Mouse (Mus musculus): ENCODE measurements around the gene Rrm2. TPM values are rescaled to one million over a fixed set of nuclear protein-coding genes. Genes with fewer than 3 reads are reported as not detected.

Gene Rrm2
- polyA plus RNA-seq, 1 experiment from 2014 or later, result 409 TPM

GRCm38 (mm10) chr12:24682563-24682962, 25.5 kb upstream of the Rrm2 start:
- ATAC-seq (ENCODE audit: insufficient read depth, low FRiP score, low TSS enrichment) (no peak), DNase-seq (ENCODE audit: low spot score) (no peak)
- Histone ChIP-seq H3K27me3 (ENCODE audit: control insufficient read depth, insufficient read depth, low read length) (peaks cover 19% of the 10 kb centered on the region), H3K9ac (ENCODE audit: low read length) (no peak overlapping the region), H3K9me3 (ENCODE audit: control insufficient read depth, low read length) (no peaks in the 10 kb centered on the region), H3K4me2 (ENCODE audit: low read depth) (no peak overlapping the region), H3K4me1 (ENCODE audit: control insufficient read depth, insufficient read depth, low read length) (no peaks in the 10 kb centered on the region), H3K4me3 (ENCODE audit: low read depth, low read length) (no peak overlapping the region), H3K36me3 (ENCODE audit: control insufficient read depth, insufficient read depth, low read length) (no peaks in the 10 kb centered on the region), H3K27ac (ENCODE audit: low read depth, low read length) (no peak overlapping the region)
- WGBS, result 62% methylated on average over 8 of the region's 8 CpGs

- ATAC-seq (ENCODE audit: insufficient read depth, low FRiP score, low TSS enrichment), result no peak
Measured at GRCm38 (mm10) chr12:24683461-24683860, 24.6 kb upstream of the Rrm2 start.

GRCm38 (mm10) chr12:24686038-24686695, 21.9 kb upstream of the Rrm2 start:
- H3K9ac ChIP-seq (ENCODE audit: low read length), result no peak overlapping the region
- no peak overlapping the region for H3K4me2 ChIP-seq (ENCODE audit: low read depth)
- no peak for DNase-seq (ENCODE audit: low spot score)
- 64% methylated on average over 6 of the region's 6 CpGs for WGBS
- H3K36me3 ChIP-seq (ENCODE audit: control insufficient read depth, insufficient read depth, low read length), result no peaks in the 10 kb centered on the region
- H3K4me3 ChIP-seq (ENCODE audit: low read depth, low read length), result no peak overlapping the region
- H3K4me1 ChIP-seq (ENCODE audit: control insufficient read depth, insufficient read depth, low read length), result no peaks in the 10 kb centered on the region
- no peak overlapping the region for H3K27ac ChIP-seq (ENCODE audit: low read depth, low read length)
- no peaks in the 10 kb centered on the region for H3K9me3 ChIP-seq (ENCODE audit: control insufficient read depth, low read length)
- no peak for ATAC-seq (ENCODE audit: insufficient read depth, low FRiP score, low TSS enrichment)
- H3K27me3 ChIP-seq (ENCODE audit: control insufficient read depth, insufficient read depth, low read length), result peaks cover 17% of the 10 kb centered on the region

More at GRCm38 (mm10) chr12:24683461-24683860, 24.6 kb upstream of the Rrm2 start:
- no peak for DNase-seq (ENCODE audit: low spot score)
- Histone ChIP-seq H3K27ac (ENCODE audit: low read depth, low read length) (no peak overlapping the region), H3K4me1 (ENCODE audit: control insufficient read depth, insufficient read depth, low read length) (no peaks in the 10 kb centered on the region), H3K4me3 (ENCODE audit: low read depth, low read length) (no peak overlapping the region), H3K36me3 (ENCODE audit: control insufficient read depth, insufficient read depth, low read length) (no peaks in the 10 kb centered on the region), H3K9ac (ENCODE audit: low read length) (no peak overlapping the region), H3K4me2 (ENCODE audit: low read depth) (no peak overlapping the region), H3K27me3 (ENCODE audit: control insufficient read depth, insufficient read depth, low read length) (peaks cover 19% of the 10 kb centered on the region), H3K9me3 (ENCODE audit: control insufficient read depth, low read length) (no peaks in the 10 kb centered on the region)
- WGBS, result 72% methylated on average over 7 of the region's 7 CpGs

- no peak for DNase-seq (ENCODE audit: low spot score)
- Histone ChIP-seq H3K4me2 (ENCODE audit: low read depth) (no peak overlapping the region), H3K4me3 (ENCODE audit: low read depth, low read length) (no peak overlapping the region), H3K9me3 (ENCODE audit: control insufficient read depth, low read length) (no peaks in the 10 kb centered on the region), H3K27me3 (ENCODE audit: control insufficient read depth, insufficient read depth, low read length) (peaks cover 11% of the 10 kb centered on the region), H3K4me1 (ENCODE audit: control insufficient read depth, insufficient read depth, low read length) (no peaks in the 10 kb centered on the region), H3K9ac (ENCODE audit: low read length) (no peak overlapping the region), H3K36me3 (ENCODE audit: control insufficient read depth, insufficient read depth, low read length) (no peaks in the 10 kb centered on the region), H3K27ac (ENCODE audit: low read depth, low read length) (no peak overlapping the region)
- no peak for ATAC-seq (ENCODE audit: insufficient read depth, low FRiP score, low TSS enrichment)
- whole genome bisulfite sequencing, result 79% methylated on average over 11 of the region's 11 CpGs
Measured at GRCm38 (mm10) chr12:24686696-24687346, 21.2 kb upstream of the Rrm2 start.

GRCm38 (mm10) chr12:24690351-24690750, 17.7 kb upstream of the Rrm2 start:
- H3K9ac ChIP-seq (ENCODE audit: low read length), result no peak overlapping the region
- H3K27me3 ChIP-seq (ENCODE audit: control insufficient read depth, insufficient read depth, low read length), result no peaks in the 10 kb centered on the region
- ATAC-seq (ENCODE audit: insufficient read depth, low FRiP score, low TSS enrichment) (no peak), DNase-seq (ENCODE audit: low spot score) (no peak)
- no peak overlapping the region for H3K4me3 ChIP-seq (ENCODE audit: low read depth, low read length)
- H3K4me1 ChIP-seq (ENCODE audit: control insufficient read depth, insufficient read depth, low read length), result no peaks in the 10 kb centered on the region
- no peaks in the 10 kb centered on the region for H3K36me3 ChIP-seq (ENCODE audit: control insufficient read depth, insufficient read depth, low read length)
- no peaks in the 10 kb centered on the region for H3K9me3 ChIP-seq (ENCODE audit: control insufficient read depth, low read length)
- no peak overlapping the region for H3K4me2 ChIP-seq (ENCODE audit: low read depth)
- 83% methylated on average over 3 of the region's 3 CpGs for WGBS
- H3K27ac ChIP-seq (ENCODE audit: low read depth, low read length), result no peak overlapping the region

GRCm38 (mm10) chr12:24696500-24697483, 11.2 kb upstream of the Rrm2 start:
- H3K4me1 ChIP-seq (ENCODE audit: control insufficient read depth, insufficient read depth, low read length), result no peaks in the 10 kb centered on the region
- 0 out of 2 replicates have a peak, but pooled peaks cover 2% of the 10 kb centered on the region for H3K27me3 ChIP-seq (ENCODE audit: control insufficient read depth, insufficient read depth, low read length)
- H3K9ac ChIP-seq (ENCODE audit: low read length), result no peak overlapping the region
- H3K36me3 ChIP-seq (ENCODE audit: control insufficient read depth, insufficient read depth, low read length), result no peaks in the 10 kb centered on the region
- no peaks in the 10 kb centered on the region for H3K9me3 ChIP-seq (ENCODE audit: control insufficient read depth, low read length)
- 43% methylated on average over 16 of the region's 16 CpGs for WGBS
- H3K4me3 ChIP-seq (ENCODE audit: low read depth, low read length), result no peak overlapping the region
- ATAC-seq (ENCODE audit: insufficient read depth, low FRiP score, low TSS enrichment) (peak; percentile 89), DNase-seq (ENCODE audit: low spot score) (peak; percentile 86)
- no peak overlapping the region for H3K27ac ChIP-seq (ENCODE audit: low read depth, low read length)
- H3K4me2 ChIP-seq (ENCODE audit: low read depth), result no peak overlapping the region

GRCm38 (mm10) chr12:24697484-24698204, 10.4 kb upstream of the Rrm2 start:
- Histone ChIP-seq H3K4me1 (ENCODE audit: control insufficient read depth, insufficient read depth, low read length) (no peaks in the 10 kb centered on the region), H3K36me3 (ENCODE audit: control insufficient read depth, insufficient read depth, low read length) (no peaks in the 10 kb centered on the region), H3K9me3 (ENCODE audit: control insufficient read depth, low read length) (no peaks in the 10 kb centered on the region), H3K4me3 (ENCODE audit: low read depth, low read length) (no peak overlapping the region), H3K27ac (ENCODE audit: low read depth, low read length) (no peak overlapping the region), H3K4me2 (ENCODE audit: low read depth) (no peak overlapping the region), H3K9ac (ENCODE audit: low read length) (no peak overlapping the region), H3K27me3 (ENCODE audit: control insufficient read depth, insufficient read depth, low read length) (0 out of 2 replicates have a peak, but pooled peaks cover 2% of the 10 kb centered on the region)
- no peak; the same call in 1 of the 2 replicates for ATAC-seq (ENCODE audit: insufficient read depth, low FRiP score, low TSS enrichment)
- no peak for DNase-seq (ENCODE audit: low spot score)
- 64% methylated on average over 8 of the region's 8 CpGs for WGBS

- WGBS, result 87% methylated on average over 3 of the region's 3 CpGs
- Histone ChIP-seq H3K9me3 (ENCODE audit: control insufficient read depth, low read length) (no peaks in the 10 kb centered on the region), H3K9ac (ENCODE audit: low read length) (no peak overlapping the region), H3K36me3 (ENCODE audit: control insufficient read depth, insufficient read depth, low read length) (no peaks in the 10 kb centered on the region), H3K4me1 (ENCODE audit: control insufficient read depth, insufficient read depth, low read length) (no peaks in the 10 kb centered on the region), H3K4me3 (ENCODE audit: low read depth, low read length) (no peak overlapping the region), H3K4me2 (ENCODE audit: low read depth) (no peak overlapping the region), H3K27me3 (ENCODE audit: control insufficient read depth, insufficient read depth, low read length) (0 out of 2 replicates have a peak, but pooled peaks cover 2% of the 10 kb centered on the region), H3K27ac (ENCODE audit: low read depth, low read length) (no peak overlapping the region)
- ATAC-seq (ENCODE audit: insufficient read depth, low FRiP score, low TSS enrichment) (no peak), DNase-seq (ENCODE audit: low spot score) (no peak)
Measured at GRCm38 (mm10) chr12:24698514-24698913, 9.5 kb upstream of the Rrm2 start.

All from neural tube, embryonic 11.5 days (tissue).